ENCODE assay signal across 8 mouse cellular contexts in the genomic region with DNA sequence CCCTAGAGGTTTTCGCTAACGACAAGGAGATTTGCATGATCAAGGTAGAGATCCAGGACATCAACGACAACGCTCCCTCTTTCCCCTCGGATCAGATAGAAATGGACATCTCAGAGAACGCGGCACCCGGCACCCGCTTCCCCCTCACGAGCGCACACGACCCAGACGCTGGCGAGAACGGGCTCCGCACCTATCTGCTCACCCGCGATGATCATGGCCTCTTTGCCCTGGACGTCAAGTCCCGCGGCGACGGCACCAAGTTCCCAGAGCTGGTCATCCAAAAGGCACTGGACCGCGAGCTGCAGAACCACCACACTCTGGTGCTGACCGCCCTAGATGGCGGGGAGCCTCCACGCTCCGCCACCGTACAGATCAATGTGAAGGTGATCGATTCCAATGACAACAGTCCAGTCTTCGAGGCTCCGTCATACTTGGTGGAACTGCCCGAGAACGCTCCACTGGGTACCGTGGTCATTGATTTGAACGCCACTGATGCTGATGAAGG. TPM values are rescaled to one million over a fixed set of nuclear protein-coding genes. Genes with fewer than 3 reads are reported as not detected.
DNase-seq lines count a peak whose midpoint lies in the region; ATAC-seq and TF ChIP-seq lines count a peak whose summit lies in the region.

No protein-coding gene starts in this region.

- no peak for TF ChIP-seq POLR2A in small intestine, adult 2 months (IDR thresholded peaks at IDR 0.05; ENCODE audit: low read depth, low read length)

- 6% methylated on average over 37 of the region's 37 CpGs for WGBS in lung, embryonic 15.5 days
- 5% methylated on average over 37 of the region's 37 CpGs for WGBS in hindbrain, embryonic 12.5 days
- WGBS in liver, embryonic 12.5 days (ENCODE audit: insufficient replicate concordance), result 8% methylated on average over 37 of the region's 37 CpGs
- WGBS in small intestine, adult 2 months, result 7% methylated on average over 37 of the region's 37 CpGs

- no peaks in the 10 kb centered on the region for H3K36me3 ChIP-seq in lung, embryonic 15.5 days
- no peaks in the 10 kb centered on the region for H3K36me3 ChIP-seq in hindbrain, embryonic 12.5 days
- H3K36me3 ChIP-seq in liver, embryonic 12.5 days, result no peaks in the 10 kb centered on the region
- H3K36me3 ChIP-seq in small intestine, adult 2 months (ENCODE audit: control insufficient read depth, insufficient read depth, low read length), result no peaks in the 10 kb centered on the region

- peak overlapping the region; percentile 53 for H3K9ac ChIP-seq in lung, embryonic 15.5 days
- peak overlapping the region; percentile 65 for H3K9ac ChIP-seq in hindbrain, embryonic 12.5 days
- no peak overlapping the region for H3K9ac ChIP-seq in liver, embryonic 12.5 days

- no peak for ATAC-seq in lung, embryonic 15.5 days (ENCODE audit: borderline replicate concordance, extremely low read depth, low FRiP score, low TSS enrichment)
- ATAC-seq in hindbrain, embryonic 12.5 days (ENCODE audit: low FRiP score), result no peak
- ATAC-seq in liver, embryonic 12.5 days, result no peak
- no peak for ATAC-seq in megakaryocyte progenitor cell, adult 5-6 weeks (replicated peaks; ENCODE audit: poor library complexity)

- peaks cover 31% of the 10 kb centered on the region for H3K4me1 ChIP-seq in lung, embryonic 15.5 days
- peaks cover 16% of the 10 kb centered on the region for H3K4me1 ChIP-seq in hindbrain, embryonic 12.5 days
- no peaks in the 10 kb centered on the region; the same call in 1 of the 2 replicates for H3K4me1 ChIP-seq in liver, embryonic 12.5 days
- H3K4me1 ChIP-seq in small intestine, adult 2 months (ENCODE audit: control insufficient read depth, insufficient read depth, insufficient read length, low read length), result peaks cover 4% of the 10 kb centered on the region; the same call in 1 of the 2 replicates

- peaks cover 28% of the 10 kb centered on the region for H3K27me3 ChIP-seq in lung, embryonic 15.5 days
- peaks cover 24% of the 10 kb centered on the region for H3K27me3 ChIP-seq in hindbrain, embryonic 12.5 days
- H3K27me3 ChIP-seq in liver, embryonic 12.5 days (replicated peaks), result peaks cover 66% of the 10 kb centered on the region
- H3K27me3 ChIP-seq in small intestine, adult 2 months (ENCODE audit: control insufficient read depth, insufficient read depth, low read length), result peaks cover 26% of the 10 kb centered on the region

- H3K27ac ChIP-seq in lung, embryonic 15.5 days, result no peak overlapping the region
- H3K27ac ChIP-seq in hindbrain, embryonic 12.5 days, result no peak overlapping the region
- no peak overlapping the region for H3K27ac ChIP-seq in liver, embryonic 12.5 days
- H3K27ac ChIP-seq in small intestine, adult 2 months (ENCODE audit: insufficient read depth, low read depth, low read length), result no peak overlapping the region

- no peak for TF ChIP-seq CTCF in small intestine, adult 2 months (IDR thresholded peaks at IDR 0.05; ENCODE audit: extremely low read depth, insufficient read length, insufficient replicate concordance, low read depth, low read length)

- DNase-seq in adrenal gland, adult 2 months, result peak; percentile 2
- no peak for DNase-seq in adrenal gland, adult 8-10 months
- no peak for DNase-seq in lung, postnatal 14 days

- no peaks in the 10 kb centered on the region for H3K9me3 ChIP-seq in lung, embryonic 15.5 days
- no peaks in the 10 kb centered on the region for H3K9me3 ChIP-seq in hindbrain, embryonic 12.5 days (replicated peaks)
- no peaks in the 10 kb centered on the region for H3K9me3 ChIP-seq in liver, embryonic 12.5 days (replicated peaks)

- H3K4me3 ChIP-seq in lung, embryonic 15.5 days, result peak overlapping the region; percentile 59
- H3K4me3 ChIP-seq in hindbrain, embryonic 12.5 days, result peak overlapping the region; percentile 59
- H3K4me3 ChIP-seq in liver, embryonic 12.5 days, result peak overlapping the region; percentile 53; the same call in 1 of the 2 replicates
- peak overlapping the region; percentile 42 for H3K4me3 ChIP-seq in small intestine, adult 2 months (ENCODE audit: low read depth, low read length)

- H3K4me2 ChIP-seq in lung, embryonic 15.5 days, result peak overlapping the region; percentile 92
- H3K4me2 ChIP-seq in hindbrain, embryonic 12.5 days (replicated peaks), result peak overlapping the region; percentile 95
- peak overlapping the region; percentile 70 for H3K4me2 ChIP-seq in liver, embryonic 12.5 days

RNA-seq across cellular contexts. Expression of gene Pcdh17, which starts 3.1 kb away (rescaled TPM):
- 1 to 10 TPM; 2.6 to 4.5 TPM for total RNA-seq in adrenal gland, adult 2 months (2021)
- polyA plus RNA-seq in adrenal gland, adult 2 months (2012; rRNA removed), result 2.9 and 3.0 TPM in 2 replicates
- 1 to 10 TPM; 3.8 to 7.7 (median 4.9) TPM for total RNA-seq in adrenal gland, adult 8-10 months (2022)
- 16.3 and 18.8 TPM in 2 replicates for polyA plus RNA-seq in lung, embryonic 15.5 days (2015; fragmentation: Nextera tagmentation; extraction: Ambion mirVana)
- 11.1 and 11.2 TPM in 2 replicates for polyA plus RNA-seq in hindbrain, embryonic 12.5 days (2016; fragmentation: Nextera tagmentation; extraction: Ambion mirVana)
- 1.4 TPM in 2 replicates for polyA plus RNA-seq in liver, embryonic 12.5 days (2016; fragmentation: Nextera tagmentation; extraction: Ambion mirVana)
- polyA plus RNA-seq in small intestine, adult 2 months (2012; rRNA removed), result 0.28 and 0.58 TPM in 2 replicates
- 0.02 TPM in 1 of 2 replicates, not detected in the other for total RNA-seq in megakaryocyte progenitor cell, adult 5-6 weeks (2015)
- total RNA-seq in megakaryocyte progenitor cell, adult 5-6 weeks (2017), result 0.04 TPM in 1 of 2 replicates, not detected in the other
